ENCODE assay signal across 8 mouse cellular contexts in the genomic region with DNA sequence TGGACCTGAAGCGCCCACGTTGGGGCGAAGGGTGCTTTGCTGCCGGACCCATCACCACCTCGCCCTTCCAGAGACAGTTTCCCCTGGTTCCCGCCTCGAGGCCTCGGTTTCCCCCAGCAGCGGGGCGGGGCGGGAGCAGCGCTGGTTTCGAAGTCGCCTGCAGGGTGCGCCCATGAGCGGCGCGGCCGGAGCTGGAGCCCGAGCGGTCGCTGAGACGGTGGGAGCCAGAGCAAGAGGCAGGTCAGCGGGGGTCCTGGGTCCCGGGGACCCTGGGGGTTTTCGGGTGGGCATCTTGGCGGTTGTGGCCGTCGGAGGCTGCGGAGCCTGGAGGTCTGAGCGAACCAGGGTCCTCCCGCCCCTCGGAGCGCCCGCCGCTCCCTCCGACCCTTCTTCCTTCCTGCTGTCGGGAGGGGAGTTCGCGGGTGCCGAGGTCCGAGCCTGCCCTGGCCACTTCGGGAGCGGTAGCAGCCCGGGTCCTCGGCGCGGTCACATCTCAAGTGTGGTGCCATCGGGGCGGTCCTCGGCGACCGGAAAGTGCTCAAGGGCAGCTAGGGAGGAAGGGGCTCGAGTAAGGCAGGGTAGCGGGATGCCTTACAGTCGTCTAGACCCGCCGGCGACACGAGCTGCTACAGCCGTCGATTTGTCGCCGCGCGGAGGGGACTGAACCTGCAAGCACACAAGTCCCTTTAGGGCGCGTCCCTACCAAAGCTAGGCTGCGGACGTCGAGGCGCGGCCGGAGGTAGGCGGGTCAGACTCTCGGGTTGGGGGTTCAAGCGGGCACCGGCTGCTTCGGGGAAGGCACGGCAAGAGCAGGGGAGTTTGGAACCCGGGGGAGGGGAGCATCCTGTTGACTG. TPM values are rescaled to one million over a fixed set of nuclear protein-coding genes. Genes with fewer than 3 reads are reported as not detected.
DNase-seq lines count a peak whose midpoint lies in the region; ATAC-seq and TF ChIP-seq lines count a peak whose summit lies in the region.

No protein-coding gene starts in this region.

- no peaks in the 10 kb centered on the region for H3K9me3 ChIP-seq in forebrain, postnatal 0 days (ENCODE audit: low read length)
- H3K9me3 ChIP-seq in hindbrain, embryonic 11.5 days (ENCODE audit: control insufficient read depth, low read length), result no peaks in the 10 kb centered on the region
- no peaks in the 10 kb centered on the region for H3K9me3 ChIP-seq in limb, embryonic 14.5 days (ENCODE audit: control insufficient read depth, low read length)
- no peaks in the 10 kb centered on the region for H3K9me3 ChIP-seq in midbrain, embryonic 13.5 days

- no peaks in the 10 kb centered on the region for H3K4me1 ChIP-seq in forebrain, postnatal 0 days (ENCODE audit: insufficient read depth)
- no peaks in the 10 kb centered on the region for H3K4me1 ChIP-seq in hindbrain, embryonic 11.5 days (replicated peaks; ENCODE audit: control insufficient read depth, insufficient read depth, low read length)
- H3K4me1 ChIP-seq in limb, embryonic 14.5 days (ENCODE audit: control insufficient read depth, insufficient read depth, low read length), result peaks cover 9% of the 10 kb centered on the region
- peaks cover 11% of the 10 kb centered on the region; the same call in 1 of the 2 replicates for H3K4me1 ChIP-seq in midbrain, embryonic 13.5 days (replicated peaks)

- peak; percentile 77 for ATAC-seq in forebrain, postnatal 0 days
- ATAC-seq in hindbrain, embryonic 11.5 days (ENCODE audit: low FRiP score), result peak; percentile 77
- peak; percentile 77 for ATAC-seq in limb, embryonic 14.5 days (ENCODE audit: low FRiP score, low read depth)
- ATAC-seq in midbrain, embryonic 13.5 days, result peak; percentile 71

- WGBS in forebrain, postnatal 0 days, result 3% methylated on average over 80 of the region's 81 CpGs
- WGBS in hindbrain, embryonic 11.5 days, result 1% methylated on average over 68 of the region's 81 CpGs
- 1% methylated on average over 43 of the region's 81 CpGs for WGBS in limb, embryonic 14.5 days
- under 1% methylated on average over 75 of the region's 81 CpGs for WGBS in midbrain, embryonic 13.5 days

- DNase-seq in cerebellum, adult 11 months, result peak; percentile 26
- DNase-seq in cerebellum, adult 11-12 months, result no peak
- peak; percentile 27 for DNase-seq in brain, adult 2 months (ENCODE audit: low read depth, low spot score)
- peak; percentile 60 for DNase-seq in forebrain, postnatal 0 days
- peak; percentile 85 for DNase-seq in hindbrain, embryonic 11.5 days (ENCODE audit: low spot score)
- no peak for DNase-seq in limb, embryonic 14.5 days (ENCODE audit: low spot score)
- DNase-seq in spleen, postnatal 10 days (ENCODE audit: low spot score in 2 of 2), result peak; percentile 65 to 81

- peak overlapping the region; percentile 49 for H3K4me2 ChIP-seq in forebrain, postnatal 0 days (ENCODE audit: low read depth)
- peak overlapping the region; percentile 48 for H3K4me2 ChIP-seq in hindbrain, embryonic 11.5 days (replicated peaks; ENCODE audit: low read depth, low read length)
- H3K4me2 ChIP-seq in limb, embryonic 14.5 days (replicated peaks; ENCODE audit: low read depth, low read length, severe bottlenecking), result peak overlapping the region; percentile 76
- H3K4me2 ChIP-seq in midbrain, embryonic 13.5 days (replicated peaks), result peak overlapping the region; percentile 52

- TF ChIP-seq POLR2A in limb, embryonic 14.5 days (IDR thresholded peaks at IDR 0.05; ENCODE audit: borderline replicate concordance, extremely low read depth, insufficient read depth, insufficient read length), result no peak

- H3K27ac ChIP-seq in forebrain, postnatal 0 days (ENCODE audit: low read depth, low read length), result no peak overlapping the region; the same call in 1 of the 2 replicates
- no peak overlapping the region for H3K27ac ChIP-seq in hindbrain, embryonic 11.5 days (ENCODE audit: low read depth, low read length)
- H3K27ac ChIP-seq in limb, embryonic 14.5 days (replicated peaks; ENCODE audit: low read depth, low read length), result no peak overlapping the region
- no peak overlapping the region for H3K27ac ChIP-seq in midbrain, embryonic 13.5 days

- peak overlapping the region; percentile 40 for H3K4me3 ChIP-seq in forebrain, postnatal 0 days (ENCODE audit: low read depth, low read length)
- H3K4me3 ChIP-seq in hindbrain, embryonic 11.5 days (ENCODE audit: low read depth, low read length), result peak overlapping the region; percentile 37
- peak overlapping the region; percentile 50 for H3K4me3 ChIP-seq in limb, embryonic 14.5 days (replicated peaks; ENCODE audit: low read length)
- H3K4me3 ChIP-seq in midbrain, embryonic 13.5 days (replicated peaks), result peak overlapping the region; percentile 36

- TF ChIP-seq CTCF in forebrain, postnatal 0 days (IDR thresholded peaks at IDR 0.05; ENCODE audit: low read depth), result peak; percentile 73

- peak overlapping the region; percentile 44 for H3K9ac ChIP-seq in forebrain, postnatal 0 days
- peak overlapping the region; percentile 34; the same call in 1 of the 2 replicates for H3K9ac ChIP-seq in hindbrain, embryonic 11.5 days (ENCODE audit: low read depth, low read length)
- H3K9ac ChIP-seq in limb, embryonic 14.5 days (ENCODE audit: low read depth, low read length, severe bottlenecking), result peak overlapping the region; percentile 53
- peak overlapping the region; percentile 47 for H3K9ac ChIP-seq in midbrain, embryonic 13.5 days (replicated peaks)

- peaks cover 16% of the 10 kb centered on the region; the same call in 1 of the 2 replicates for H3K27me3 ChIP-seq in forebrain, postnatal 0 days (ENCODE audit: insufficient read depth, low read length)
- H3K27me3 ChIP-seq in hindbrain, embryonic 11.5 days (ENCODE audit: control insufficient read depth, insufficient read depth, low read length), result peaks cover 22% of the 10 kb centered on the region
- H3K27me3 ChIP-seq in limb, embryonic 14.5 days (ENCODE audit: control insufficient read depth, insufficient read depth, low read length), result peaks cover 26% of the 10 kb centered on the region
- H3K27me3 ChIP-seq in midbrain, embryonic 13.5 days, result peaks cover 42% of the 10 kb centered on the region

- H3K36me3 ChIP-seq in forebrain, postnatal 0 days (ENCODE audit: insufficient read depth), result peaks cover 13% of the 10 kb centered on the region; the same call in 1 of the 2 replicates
- 0 out of 2 replicates have a peak, but pooled peaks cover 4% of the 10 kb centered on the region for H3K36me3 ChIP-seq in hindbrain, embryonic 11.5 days (ENCODE audit: control insufficient read depth, insufficient read depth, low read length)
- H3K36me3 ChIP-seq in limb, embryonic 14.5 days (ENCODE audit: control insufficient read depth, insufficient read depth, low read length), result peaks cover 6% of the 10 kb centered on the region
- H3K36me3 ChIP-seq in midbrain, embryonic 13.5 days, result peaks cover 14% of the 10 kb centered on the region

RNA-seq across cellular contexts. Expression of gene Adora2a, which starts 0.5 kb away (rescaled TPM):
- 19.5 and 22.5 TPM in 2 replicates for total RNA-seq in forebrain, postnatal 0 days (2014; rRNA removed)
- 9.4 TPM in 2 replicates for polyA plus RNA-seq in forebrain, postnatal 0 days (2015; fragmentation: Nextera tagmentation; extraction: Ambion mirVana)
- 4.1 and 5.0 TPM in 2 replicates for polyA plus RNA-seq in hindbrain, embryonic 11.5 days (2014; fragmentation: Nextera tagmentation; extraction: Ambion mirVana)
- polyA plus RNA-seq in limb, embryonic 14.5 days (2012; rRNA removed), result 4.7 and 6.4 TPM in 2 replicates
- 3.3 and 4.2 TPM in 2 replicates for polyA plus RNA-seq in limb, embryonic 14.5 days (2014; fragmentation: Nextera tagmentation; extraction: Ambion mirVana)
- polyA plus RNA-seq in midbrain, embryonic 13.5 days (2015; fragmentation: Nextera tagmentation; extraction: Ambion mirVana), result 2.6 and 3.0 TPM in 2 replicates

Comparison
In these comparisons a context has a peak if more than half of its experiments do, and no peak if none do; other contexts are left out.
1. DNase-seq: peak in cerebellum, adult 11 months (single experiment), brain, adult 2 months (single experiment), forebrain, postnatal 0 days (single experiment), hindbrain, embryonic 11.5 days (single experiment) and spleen, postnatal 10 days (2 of 2); none in cerebellum, adult 11-12 months (single experiment) and limb, embryonic 14.5 days (single experiment).
2. Peak in every context shown above with its lines, with median percentiles within 50 percentile points of each other: ATAC-seq, H3K4me2 ChIP-seq, H3K4me3 ChIP-seq and H3K9ac ChIP-seq.